Mouse (Mus musculus) liver, embryonic 14.5 days (tissue): ENCODE measurements around the gene Rerg. TPM values are rescaled to one million over a fixed set of nuclear protein-coding genes. Genes with fewer than 3 reads are reported as not detected.

Experiments
- ATAC-seq: fragments of 200-750 bp; cut with Nextera tagmentation; 2 replicates; pipeline ENCODE4 v1.8.0; 2017; ENCODE audit warnings: moderate number of reproducible peaks, mild to moderate bottlenecking, moderate library complexity; ENCODE audit not compliant: insufficient read depth
- DNase-seq, 3 experiments: peaks; one replicate each; pipeline ENCODE4 v3.0.0-alpha.2; 2012 to 2013; ENCODE audit warnings: low read depth in 3 of 3, low spot score in 3 of 3
- H3K27ac ChIP-seq: fragments of 300-500 bp; sonication (generic); 2 replicates; pipeline ENCODE4 v1.5.1; 2014; ENCODE audit warnings: moderate library complexity, mild to moderate bottlenecking, control low read depth, inconsistent platforms
- H3K27me3 ChIP-seq: fragments of 300-500 bp; sonication (generic); 2 replicates; pipeline ENCODE4 v1.6.1; 2014; ENCODE audit warnings: mild to moderate bottlenecking, low read length, moderate library complexity; ENCODE audit not compliant: control insufficient read depth, insufficient read depth
- H3K36me3 ChIP-seq: fragments of 300-500 bp; sonication (generic); replicated peaks from 2 replicates; pipeline ENCODE4 v1.6.1; 2014; ENCODE audit warnings: low read depth; ENCODE audit not compliant: control insufficient read depth, insufficient read depth
- H3K4me1 ChIP-seq, 2 experiments: fragments of 200-500 bp in 1 of 2; fragments of 300-500 bp in 1 of 2; sonication (generic) in 1 of 2; replicated peaks; 2 replicates each; pipeline ENCODE4 v1.6.1; 2012 to 2014; ENCODE audit warnings: antibody characterized with exemption in 1 of 2, inconsistent platforms in 1 of 2, low read length in 1 of 2; ENCODE audit not compliant: control insufficient read depth in 2 of 2, insufficient read depth in 2 of 2
- H3K4me2 ChIP-seq: fragments of 300-500 bp; sonication (generic); 2 replicates; pipeline ENCODE4 v1.6.1; 2014; ENCODE audit warnings: low read depth, mild to moderate bottlenecking, control low read depth, moderate library complexity
- H3K4me3 ChIP-seq, 2 experiments: fragments of 200-500 bp in 1 of 2; fragments of 300-500 bp in 1 of 2; sonication (generic) in 1 of 2; 2 replicates each; pipeline ENCODE4 v1.5.1; 2012 to 2014; ENCODE audit warnings: low read depth in 2 of 2, low read length in 2 of 2, mild to moderate bottlenecking in 2 of 2, control low read depth in 1 of 2, inconsistent platforms in 1 of 2, moderate library complexity in 1 of 2; ENCODE audit not compliant: insufficient read depth in 1 of 2
- H3K9ac ChIP-seq: fragments of 300-500 bp; sonication (generic); replicated peaks from 2 replicates; pipeline ENCODE4 v1.6.1; 2014; ENCODE audit warnings: mild to moderate bottlenecking, control low read depth, moderate library complexity
- H3K9me3 ChIP-seq: fragments of 300-500 bp; sonication (generic); 2 replicates; pipeline ENCODE4 v1.6.1; 2016; ENCODE audit warnings: low read length, mixed read lengths; ENCODE audit not compliant: control insufficient read depth
- CTCF ChIP-seq: IDR thresholded peaks from 2 replicates; pipeline ENCODE4 v1.5.1; 2016; ENCODE audit warnings: antibody characterized with exemption, low read depth, control low read depth
- EP300 ChIP-seq: IDR thresholded peaks from 2 replicates; pipeline ENCODE4 v1.6.1; 2016; ENCODE audit warnings: antibody characterized with exemption, low read depth
- WGBS: fragments of 180-500 bp; shearing (Covaris S2); extraction: QIAGEN DNeasy Blood & Tissue Kit; methylation state at CpG from one replicate; pipeline ENCODE4 v1.1.7; 2014; ENCODE audit not compliant: insufficient replicate concordance; 5-methylcytosine and 5-hydroxymethylcytosine counted together
- polyA plus RNA-seq, 2 experiments: library from polyadenylated mRNA; depleted of rRNA in 1 of 2; stranded (reverse) in 1 of 2; unstranded in 1 of 2; fragments of >200 nt; fragmentation: Nextera tagmentation in 1 of 2; extraction: Ambion mirVana in 1 of 2; gene quantifications; 2 replicates each; pipeline versions ENCODE4 v1.2.1 to v1.2.3; 2012 to 2014

Gene Rerg
- polyA plus RNA-seq, 2 experiments = 1.2 to 1.9 TPM

GRCm38 (mm10) chr6:137061880-137062531 lies 108.3 kb downstream of the Rerg start:
- no peak overlapping the region for H3K4me2 ChIP-seq
- no peak overlapping the region for H3K9ac ChIP-seq
- WGBS = 72% methylated on average over 18 of the region's 18 CpGs
- H3K9me3 ChIP-seq = no peaks in the 10 kb centered on the region
- H3K4me3 ChIP-seq = no peak overlapping the region
- no peak for TF ChIP-seq CTCF
- no peaks in the 10 kb centered on the region for H3K4me1 ChIP-seq
- ATAC-seq (no peak), DNase-seq (no peak)
- H3K27me3 ChIP-seq = no peaks in the 10 kb centered on the region
- H3K27ac ChIP-seq = no peak overlapping the region
- no peaks in the 10 kb centered on the region for H3K36me3 ChIP-seq

GRCm38 (mm10) chr6:137060595-137060994 lies 109.7 kb downstream of the Rerg start:
- H3K4me2 ChIP-seq = no peak overlapping the region
- TF ChIP-seq EP300 = no peak
- TF ChIP-seq CTCF = no peak
- no peaks in the 10 kb centered on the region for H3K4me1 ChIP-seq
- no peak overlapping the region for H3K9ac ChIP-seq
- DNase-seq = no peak
- H3K36me3 ChIP-seq = no peaks in the 10 kb centered on the region
- H3K9me3 ChIP-seq = no peaks in the 10 kb centered on the region
- H3K27me3 ChIP-seq = no peaks in the 10 kb centered on the region
- H3K4me3 ChIP-seq = no peak overlapping the region
- no peak overlapping the region for H3K27ac ChIP-seq
- WGBS = 48% methylated on average over 5 of the region's 5 CpGs
- no peak for ATAC-seq

DNA sequence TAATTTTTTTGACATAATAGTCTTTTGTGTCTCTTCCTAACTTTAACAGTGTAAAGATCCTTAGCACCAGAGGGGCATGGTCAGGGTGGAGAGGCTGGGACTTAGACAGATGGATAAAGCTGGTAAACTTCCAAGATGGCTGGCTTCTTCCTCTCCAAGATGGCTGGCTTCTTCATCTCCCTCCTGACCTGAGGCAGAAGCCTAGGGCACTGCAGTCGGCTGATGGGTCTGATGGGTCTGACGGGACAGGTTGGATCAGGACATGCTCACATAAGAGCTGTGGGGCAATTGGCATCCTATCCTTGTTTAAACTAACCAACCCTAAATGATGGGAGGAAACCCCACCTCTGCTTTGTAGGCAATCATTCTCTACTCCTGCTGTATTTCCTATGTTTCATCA lies 112.0 kb downstream of the Rerg start:
- Histone ChIP-seq H3K27me3 (no peaks in the 10 kb centered on the region), H3K9me3 (no peaks in the 10 kb centered on the region), H3K36me3 (no peaks in the 10 kb centered on the region), H3K4me1 (no peaks in the 10 kb centered on the region), H3K4me2 (no peak overlapping the region), H3K9ac (no peak overlapping the region), H3K4me3 (no peak overlapping the region), H3K27ac (no peak overlapping the region)
- TF ChIP-seq EP300 (no peak), CTCF (no peak)
- WGBS = 71% methylated on average over 2 of the region's 2 CpGs
- no peak for ATAC-seq
- DNase-seq = no peak

DNA sequence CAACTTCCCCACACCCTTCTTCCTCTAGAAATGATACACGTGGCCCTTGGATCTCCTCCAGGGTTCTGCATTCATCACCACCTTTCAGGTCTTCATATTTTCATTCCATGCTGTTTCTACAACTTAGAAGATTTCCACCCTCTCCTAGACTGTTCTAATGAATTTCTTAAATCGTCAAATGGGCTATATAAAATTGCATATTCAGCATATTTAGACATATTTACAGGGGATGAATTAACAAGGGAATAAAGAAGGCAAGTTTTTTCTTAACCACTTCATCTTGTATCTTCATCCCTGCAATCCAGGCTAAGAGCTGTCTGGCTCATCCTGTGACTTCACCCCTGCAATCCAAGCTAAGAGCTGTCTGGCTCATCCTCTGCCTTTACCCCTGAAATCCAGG lies 116.2 kb downstream of the Rerg start:
- Histone ChIP-seq H3K27me3 (no peaks in the 10 kb centered on the region), H3K9me3 (no peaks in the 10 kb centered on the region), H3K9ac (no peak overlapping the region), H3K4me2 (no peak overlapping the region), H3K4me1 (no peaks in the 10 kb centered on the region), H3K27ac (no peak overlapping the region), H3K36me3 (no peaks in the 10 kb centered on the region), H3K4me3 (no peak overlapping the region)
- no peak for ATAC-seq
- DNase-seq = no peak
- WGBS = 57% methylated on average over 2 of the region's 2 CpGs
- no peak for TF ChIP-seq EP300
- TF ChIP-seq CTCF = no peak

DNA sequence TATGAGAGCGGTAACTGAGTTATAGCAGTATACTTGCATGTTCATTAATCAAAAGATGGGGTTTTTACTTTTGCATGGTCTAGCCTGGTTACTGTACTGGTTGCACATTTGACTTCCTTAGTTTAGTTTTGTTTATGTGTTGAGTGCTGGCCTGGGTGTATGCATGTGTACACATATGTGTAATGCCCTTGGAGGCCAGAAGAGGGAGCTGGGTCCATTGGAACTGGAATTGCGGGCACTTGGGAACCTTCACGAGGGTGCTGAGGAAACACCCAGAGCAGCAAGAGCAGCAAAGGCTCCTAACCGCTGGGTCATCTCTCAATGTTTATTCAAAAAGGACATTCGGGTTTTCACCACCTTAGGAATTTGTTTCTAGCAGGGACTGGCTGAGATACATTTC lies 116.8 kb downstream of the Rerg start:
- Histone ChIP-seq H3K27me3 (no peaks in the 10 kb centered on the region), H3K4me1 (no peaks in the 10 kb centered on the region), H3K4me3 (no peak overlapping the region), H3K36me3 (no peaks in the 10 kb centered on the region), H3K9ac (no peak overlapping the region), H3K27ac (no peak overlapping the region), H3K9me3 (no peaks in the 10 kb centered on the region), H3K4me2 (no peak overlapping the region)
- 57% methylated on average over 5 of the region's 5 CpGs for WGBS
- DNase-seq (no peak), ATAC-seq (no peak)
- TF ChIP-seq EP300 = no peak
- TF ChIP-seq CTCF = peak; percentile 69
